Mouse (Mus musculus) central nervous system, embryonic 14 days (tissue): ENCODE data around the gene Erh. TPM values are rescaled to one million over a fixed set of nuclear protein-coding genes. Genes with fewer than 3 reads are reported as not detected.

ENCODE experiments used
- polyA plus RNA-seq: library from polyadenylated mRNA; depleted of rRNA; stranded (reverse); fragments of >200 nt; gene quantifications from 2 replicates; pipeline ENCODE4 v1.2.3, GENCODE M21; 2012; rRNA removed

Gene Erh
- polyA plus RNA-seq: 377 and 423 TPM in 2 replicates

GRCm38 (mm10) chr12:80643693-80644505 is at the start of gene Erh, which contains the start of gene Slc39a9:
Erh (minus strand) TSS chr12:80644341.
Slc39a9 (plus strand) TSS chr12:80643883.

GRCm38 (mm10) chr12:80692269-80692972 is 48.3 kb upstream of the Erh start, which contains the start of gene Plekhd1:
Plekhd1 (plus strand) TSS chr12:80692591.

Other genes starting within 250 kb of the Erh start
- 37.5 and 40.5 TPM in 2 replicates for gene Dcaf5, start 207.7 kb downstream of the Erh start, polyA plus RNA-seq
- 56.4 and 60.0 TPM in 2 replicates for gene Exd2, start 181.2 kb downstream of the Erh start, polyA plus RNA-seq
- gene Galnt16, start 126.1 kb downstream of the Erh start, polyA plus RNA-seq: 16.9 and 20.2 TPM in 2 replicates
- gene Slc39a9, start 458 bp downstream of the Erh start, polyA plus RNA-seq: 29.6 and 30.6 TPM in 2 replicates
- gene Plekhd1, start 48.2 kb upstream of the Erh start, polyA plus RNA-seq: 3.0 and 4.4 TPM in 2 replicates
- 9.3 and 12.0 TPM in 2 replicates for gene Ccdc177, start 116.3 kb upstream of the Erh start, polyA plus RNA-seq
- gene Susd6, start 146.2 kb upstream of the Erh start, polyA plus RNA-seq: 21.4 and 22.7 TPM in 2 replicates